Mouse (Mus musculus) kidney, embryonic 15.5 days (tissue): ENCODE results near the gene Etnppl. TPM values are rescaled to one million over a fixed set of nuclear protein-coding genes. Genes with fewer than 3 reads are reported as not detected.

Source experiments
- ATAC-seq: fragments of 200-750 bp; cut with Nextera tagmentation; replicated peaks from 2 replicates; pipeline ENCODE4 v1.8.0; 2017; ENCODE audit warnings: moderate TSS enrichment; ENCODE audit not compliant: low FRiP score
- H3K27ac ChIP-seq: fragments of 300-500 bp; sonication (generic); 2 replicates; pipeline ENCODE4 v1.5.1; 2015; ENCODE audit warnings: mild to moderate bottlenecking, inconsistent platforms
- H3K27me3 ChIP-seq: fragments of 300-500 bp; sonication (generic); 2 replicates; pipeline ENCODE4 v1.6.1; 2015; ENCODE audit warnings: inconsistent platforms
- H3K36me3 ChIP-seq: fragments of 300-500 bp; sonication (generic); 2 replicates; pipeline ENCODE4 v1.6.1; 2015; ENCODE audit warnings: inconsistent platforms
- H3K4me1 ChIP-seq: fragments of 300-500 bp; sonication (generic); 2 replicates; pipeline ENCODE4 v1.6.1; 2015; ENCODE audit warnings: inconsistent platforms
- H3K4me2 ChIP-seq: fragments of 300-500 bp; sonication (generic); 2 replicates; pipeline ENCODE4 v1.6.1; 2015; ENCODE audit warnings: moderate library complexity, mild to moderate bottlenecking, inconsistent platforms
- H3K4me3 ChIP-seq: fragments of 300-500 bp; sonication (generic); replicated peaks from 2 replicates; pipeline ENCODE4 v1.5.1; 2015; ENCODE audit warnings: mild to moderate bottlenecking, inconsistent platforms
- H3K9ac ChIP-seq: fragments of 300-500 bp; sonication (generic); 2 replicates; pipeline ENCODE4 v1.6.1; 2015; ENCODE audit warnings: mild to moderate bottlenecking, inconsistent platforms
- H3K9me3 ChIP-seq: fragments of 300-500 bp; sonication (generic); replicated peaks from 2 replicates; pipeline ENCODE4 v1.6.1; 2016; ENCODE audit warnings: inconsistent platforms
- WGBS: fragments of 180-500 bp; shearing (Covaris S2); methylation state at CpG from one replicate; pipeline ENCODE4 v1.1.7; 2015; ENCODE audit warnings: mixed read lengths; 5-methylcytosine and 5-hydroxymethylcytosine counted together
- polyA plus RNA-seq: library from polyadenylated mRNA; unstranded; fragments of >200 nt; fragmentation: Nextera tagmentation; extraction: Ambion mirVana; gene quantifications from 2 replicates; pipeline ENCODE4 v1.2.1, GENCODE M21; 2015

Gene Etnppl
- 0.46 and 0.49 TPM in 2 replicates for polyA plus RNA-seq

DNA sequence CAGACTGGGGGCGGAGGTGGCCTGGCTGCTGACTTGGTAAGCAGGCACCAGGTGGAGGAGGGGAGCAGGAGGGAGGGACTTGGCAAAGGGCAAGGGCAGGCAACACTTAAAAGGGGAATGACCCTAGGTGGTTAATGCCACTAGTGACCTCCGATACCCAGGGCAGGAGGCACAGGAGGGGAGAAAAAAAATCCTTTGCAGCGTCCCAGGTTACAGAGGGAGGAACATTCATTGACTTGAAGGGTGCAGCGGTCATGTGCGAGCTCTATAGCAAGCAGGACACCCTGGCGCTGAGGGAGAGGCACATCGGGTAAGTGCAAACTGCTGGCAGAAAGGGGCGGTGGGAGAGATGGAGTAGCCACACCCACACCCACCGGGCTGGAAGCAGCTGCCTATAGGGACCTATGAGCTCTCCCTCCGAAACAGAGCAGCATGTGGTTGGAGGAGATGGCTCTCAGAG is at the start of gene Etnppl:
TSS of gene Etnppl (plus strand) at position 10 of the 460 bp plus-strand sequence.
- Histone ChIP-seq H3K27ac (no peak within 1 kb of the TSS), H3K4me2 (peak within 1 kb of the TSS; percentile 60), H3K9ac (peak within 1 kb of the TSS; percentile 17; the same call in 1 of the 2 replicates), H3K27me3 (peaks cover 3% of the 10 kb centered on the region; the same call in 1 of the 2 replicates), H3K4me1 (peaks cover 9% of the 10 kb centered on the region), H3K9me3 (no peaks in the 10 kb centered on the region), H3K4me3 (peak within 1 kb of the TSS; percentile 29), H3K36me3 (no peaks in the 10 kb centered on the region)
- WGBS, result 4% methylated on average over 10 of the region's 10 CpGs
- peak; percentile 89 for ATAC-seq

GRCm38 (mm10) chr3:130568331-130569095 is 48.7 kb upstream of the Etnppl start:
- 67% methylated on average over 16 of the region's 16 CpGs for WGBS

GRCm38 (mm10) chr3:130573243-130573642 is 44.0 kb upstream of the Etnppl start:
- Histone ChIP-seq H3K27me3 (0 out of 2 replicates have a peak, but pooled peaks cover 3% of the 10 kb centered on the region), H3K4me2 (no peak overlapping the region), H3K4me1 (0 out of 2 replicates have a peak, but pooled peaks cover 5% of the 10 kb centered on the region), H3K27ac (no peak overlapping the region), H3K4me3 (no peak overlapping the region), H3K36me3 (no peaks in the 10 kb centered on the region), H3K9me3 (0 out of 2 replicates have a peak, but pooled peaks cover 2% of the 10 kb centered on the region), H3K9ac (no peak overlapping the region)
- ATAC-seq, result no peak
- 84% methylated on average over 5 of the region's 5 CpGs for WGBS

More at GRCm38 (mm10) chr3:130568331-130569095, 48.7 kb upstream of the Etnppl start:
- H3K4me1 ChIP-seq, result 0 out of 2 replicates have a peak, but pooled peaks cover 5% of the 10 kb centered on the region
- H3K9me3 ChIP-seq, result no peaks in the 10 kb centered on the region
- H3K9ac ChIP-seq, result no peak overlapping the region
- no peaks in the 10 kb centered on the region for H3K27me3 ChIP-seq
- ATAC-seq, result no peak
- H3K4me2 ChIP-seq, result no peak overlapping the region
- H3K27ac ChIP-seq, result no peak overlapping the region
- H3K4me3 ChIP-seq, result no peak overlapping the region
- no peaks in the 10 kb centered on the region for H3K36me3 ChIP-seq

GRCm38 (mm10) chr3:130574652-130575051 is 42.6 kb upstream of the Etnppl start:
- Histone ChIP-seq H3K27me3 (0 out of 2 replicates have a peak, but pooled peaks cover 3% of the 10 kb centered on the region), H3K9me3 (0 out of 2 replicates have a peak, but pooled peaks cover 2% of the 10 kb centered on the region), H3K4me3 (no peak overlapping the region), H3K36me3 (no peaks in the 10 kb centered on the region), H3K27ac (no peak overlapping the region), H3K9ac (no peak overlapping the region), H3K4me2 (no peak overlapping the region), H3K4me1 (no peaks in the 10 kb centered on the region)
- ATAC-seq, result no peak
- WGBS, result 26% methylated on average over 5 of the region's 5 CpGs

- no peak overlapping the region for H3K4me3 ChIP-seq
- no peaks in the 10 kb centered on the region for H3K4me1 ChIP-seq
- no peak for ATAC-seq
- no peak overlapping the region for H3K27ac ChIP-seq
- H3K4me2 ChIP-seq, result no peak overlapping the region
- H3K36me3 ChIP-seq, result no peaks in the 10 kb centered on the region
- H3K9me3 ChIP-seq, result 0 out of 2 replicates have a peak, but pooled peaks cover 2% of the 10 kb centered on the region
- H3K27me3 ChIP-seq, result 0 out of 2 replicates have a peak, but pooled peaks cover 3% of the 10 kb centered on the region
- H3K9ac ChIP-seq, result no peak overlapping the region
- 69% methylated on average over 6 of the region's 6 CpGs for WGBS
Measured at GRCm38 (mm10) chr3:130576683-130577082, 40.6 kb upstream of the Etnppl start.

- 48% methylated on average over 17 of the region's 17 CpGs for WGBS
- Histone ChIP-seq H3K36me3 (no peaks in the 10 kb centered on the region), H3K4me1 (no peaks in the 10 kb centered on the region), H3K4me3 (no peak overlapping the region), H3K27me3 (0 out of 2 replicates have a peak, but pooled peaks cover 3% of the 10 kb centered on the region), H3K9me3 (0 out of 2 replicates have a peak, but pooled peaks cover 2% of the 10 kb centered on the region), H3K27ac (no peak overlapping the region), H3K9ac (no peak overlapping the region), H3K4me2 (no peak overlapping the region)
- ATAC-seq, result no peak
Measured at GRCm38 (mm10) chr3:130579501-130579900, 37.7 kb upstream of the Etnppl start.

DNA sequence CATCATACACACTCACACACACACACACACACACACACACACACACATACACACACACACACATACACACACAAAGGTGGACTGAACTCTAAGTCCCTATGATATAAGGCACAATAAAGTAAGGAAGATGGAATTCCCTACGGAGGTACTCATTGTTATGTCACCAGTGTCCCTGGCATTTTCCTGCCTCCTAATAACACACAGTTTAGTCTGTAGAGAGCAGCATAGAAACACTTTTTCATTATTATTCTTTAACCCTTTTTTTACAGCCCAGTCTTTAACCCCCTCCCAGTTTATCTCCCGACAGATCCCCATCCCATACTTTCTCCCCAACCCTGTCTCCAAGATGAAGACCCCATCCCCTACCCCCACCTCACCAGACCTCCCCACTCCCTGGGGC is 35.7 kb upstream of the Etnppl start:
- 77% methylated on average over 2 of the region's 2 CpGs for WGBS
- H3K36me3 ChIP-seq, result no peaks in the 10 kb centered on the region
- ATAC-seq, result no peak
- no peak overlapping the region for H3K9ac ChIP-seq
- no peak overlapping the region for H3K4me3 ChIP-seq
- no peak overlapping the region for H3K4me2 ChIP-seq
- 0 out of 2 replicates have a peak, but pooled peaks cover 2% of the 10 kb centered on the region for H3K9me3 ChIP-seq
- H3K4me1 ChIP-seq, result no peaks in the 10 kb centered on the region
- H3K27ac ChIP-seq, result no peak overlapping the region
- H3K27me3 ChIP-seq, result no peaks in the 10 kb centered on the region

- no peaks in the 10 kb centered on the region for H3K9me3 ChIP-seq
- H3K36me3 ChIP-seq, result no peaks in the 10 kb centered on the region
- 0 out of 2 replicates have a peak overlapping the region, but pooled peaks have one; percentile 3 for H3K27ac ChIP-seq
- H3K4me1 ChIP-seq, result no peaks in the 10 kb centered on the region
- no peak overlapping the region for H3K9ac ChIP-seq
- H3K4me2 ChIP-seq, result no peak overlapping the region
- peak; percentile 36; the same call in 1 of the 2 replicates for ATAC-seq
- no peaks in the 10 kb centered on the region for H3K27me3 ChIP-seq
- H3K4me3 ChIP-seq, result no peak overlapping the region
- 81% methylated on average over 13 of the region's 13 CpGs for WGBS
Measured at GRCm38 (mm10) chr3:130582903-130583664, 34.2 kb upstream of the Etnppl start.

- no peaks in the 10 kb centered on the region for H3K9me3 ChIP-seq
- H3K4me1 ChIP-seq, result no peaks in the 10 kb centered on the region
- no peak overlapping the region for H3K4me2 ChIP-seq
- no peak overlapping the region for H3K27ac ChIP-seq
- H3K9ac ChIP-seq, result no peak overlapping the region
- H3K36me3 ChIP-seq, result no peaks in the 10 kb centered on the region
- 69% methylated on average over 7 of the region's 7 CpGs for WGBS
- peak; percentile 58; the same call in 1 of the 2 replicates for ATAC-seq
- no peak overlapping the region for H3K4me3 ChIP-seq
- no peaks in the 10 kb centered on the region for H3K27me3 ChIP-seq
Measured at GRCm38 (mm10) chr3:130584007-130584406, 33.2 kb upstream of the Etnppl start.

GRCm38 (mm10) chr3:130595050-130595449 is 22.2 kb upstream of the Etnppl start:
- H3K36me3 ChIP-seq, result no peaks in the 10 kb centered on the region
- no peaks in the 10 kb centered on the region for H3K9me3 ChIP-seq
- no peak overlapping the region for H3K4me2 ChIP-seq
- H3K9ac ChIP-seq, result no peak overlapping the region
- WGBS, result 87% methylated on average over 8 of the region's 8 CpGs
- no peak overlapping the region for H3K27ac ChIP-seq
- H3K4me1 ChIP-seq, result no peaks in the 10 kb centered on the region
- no peak for ATAC-seq
- H3K4me3 ChIP-seq, result no peak overlapping the region
- H3K27me3 ChIP-seq, result no peaks in the 10 kb centered on the region

DNA sequence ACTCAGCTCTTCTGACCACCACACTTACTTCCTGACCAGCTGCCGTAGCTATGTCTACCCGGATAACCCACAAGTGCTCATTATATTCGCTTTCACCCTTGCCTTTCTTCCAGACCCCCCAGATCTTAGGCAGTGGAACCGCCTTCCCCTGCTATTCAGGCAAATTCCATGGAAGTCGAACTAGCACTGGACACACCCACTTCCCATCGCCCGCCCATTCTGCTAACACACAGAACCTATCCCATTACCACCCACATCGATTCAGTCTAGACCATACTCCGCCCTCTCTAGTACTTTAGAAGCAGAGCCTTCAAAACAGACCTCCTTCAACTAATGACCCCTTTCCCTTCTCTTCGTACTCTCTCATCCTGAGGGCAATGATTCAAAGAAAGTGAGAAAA is 15.8 kb upstream of the Etnppl start:
- Histone ChIP-seq H3K4me3 (no peak overlapping the region), H3K9ac (no peak overlapping the region), H3K4me1 (no peaks in the 10 kb centered on the region), H3K9me3 (no peaks in the 10 kb centered on the region), H3K36me3 (no peaks in the 10 kb centered on the region), H3K4me2 (no peak overlapping the region), H3K27ac (no peak overlapping the region), H3K27me3 (no peaks in the 10 kb centered on the region)
- no peak for ATAC-seq
- 83% methylated on average over 10 of the region's 10 CpGs for WGBS

DNA sequence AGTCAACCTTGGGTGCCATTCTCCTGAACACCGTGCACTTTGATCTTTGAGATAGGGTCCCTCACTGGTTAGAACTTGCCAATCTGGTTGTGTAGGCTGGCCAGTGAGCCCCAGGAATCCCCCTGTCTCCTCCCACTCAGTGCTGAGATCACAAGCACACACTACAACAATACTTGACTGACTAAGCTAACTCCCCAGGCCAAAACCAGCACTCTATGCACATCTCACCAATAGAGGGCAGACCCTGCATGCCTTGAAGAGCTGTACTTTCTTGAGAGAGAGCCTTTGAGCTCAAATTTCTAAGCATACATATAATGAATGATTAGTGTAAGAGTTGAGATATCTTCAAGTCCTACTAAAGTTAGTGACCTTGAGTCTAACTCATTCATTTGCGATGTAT is 9.3 kb upstream of the Etnppl start:
- Histone ChIP-seq H3K4me3 (no peak overlapping the region), H3K36me3 (no peaks in the 10 kb centered on the region), H3K4me1 (no peaks in the 10 kb centered on the region), H3K27ac (no peak overlapping the region), H3K9ac (no peak overlapping the region), H3K9me3 (no peaks in the 10 kb centered on the region), H3K27me3 (no peaks in the 10 kb centered on the region), H3K4me2 (no peak overlapping the region)
- no peak for ATAC-seq
- 72% methylated on average over 2 of the region's 2 CpGs for WGBS
